Mouse (Mus musculus): ENCODE data around the gene Ccser1. TPM values are rescaled to one million over a fixed set of nuclear protein-coding genes. Genes with fewer than 3 reads are reported as not detected.

Ccser1 gene
- polyA plus RNA-seq, 1 experiment from 2014 or later, result 0.50 TPM

DNA sequence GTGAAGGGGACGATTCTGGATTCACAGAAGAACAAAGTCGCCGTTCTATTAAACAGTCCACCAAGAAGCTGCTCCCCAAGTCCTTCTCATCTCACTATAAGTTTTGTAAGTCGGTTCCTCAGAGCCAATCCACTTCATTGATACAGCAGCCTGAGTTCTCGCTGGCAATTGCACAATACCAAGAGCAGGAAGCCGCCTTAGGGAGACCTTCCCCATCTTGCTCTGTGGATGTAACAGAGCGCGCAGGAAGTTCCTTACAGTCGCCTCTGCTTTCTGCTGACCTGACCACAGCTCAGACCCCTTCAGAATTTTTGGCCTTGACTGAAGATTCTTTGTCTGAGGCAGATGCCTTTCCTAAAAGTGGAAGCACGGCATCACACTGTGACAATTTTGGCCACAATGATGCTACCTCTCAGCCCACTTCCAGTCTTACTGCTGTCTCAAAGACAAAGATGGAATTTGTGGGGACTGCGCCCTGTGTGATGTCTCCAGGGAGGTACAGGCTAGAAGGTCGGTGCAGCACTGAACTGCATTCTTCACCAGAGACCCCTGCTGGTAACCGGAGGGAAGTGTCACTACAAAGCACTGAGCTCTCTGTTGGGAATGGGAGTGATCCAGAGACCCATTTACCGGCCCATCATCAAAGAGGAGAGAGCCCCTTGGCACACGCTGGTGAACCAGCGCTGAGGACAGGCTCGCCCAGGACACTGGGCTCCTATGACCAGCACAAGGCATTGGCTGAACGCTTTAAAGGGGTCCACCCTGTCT is 131.4 kb downstream of the Ccser1 start:
- Histone ChIP-seq H3K27ac (no peak overlapping the region), H3K4me3 (no peak overlapping the region), H3K36me3 (no peaks in the 10 kb centered on the region), H3K4me1 (no peaks in the 10 kb centered on the region), H3K4me2 (no peak overlapping the region), H3K9ac (no peak overlapping the region), H3K9me3 (replicated peaks) (no peaks in the 10 kb centered on the region), H3K27me3 (replicated peaks) (no peaks in the 10 kb centered on the region)
- ATAC-seq, result no peak
- 61% methylated on average over 18 of the region's 18 CpGs for WGBS (ENCODE audit: insufficient replicate concordance)

DNA sequence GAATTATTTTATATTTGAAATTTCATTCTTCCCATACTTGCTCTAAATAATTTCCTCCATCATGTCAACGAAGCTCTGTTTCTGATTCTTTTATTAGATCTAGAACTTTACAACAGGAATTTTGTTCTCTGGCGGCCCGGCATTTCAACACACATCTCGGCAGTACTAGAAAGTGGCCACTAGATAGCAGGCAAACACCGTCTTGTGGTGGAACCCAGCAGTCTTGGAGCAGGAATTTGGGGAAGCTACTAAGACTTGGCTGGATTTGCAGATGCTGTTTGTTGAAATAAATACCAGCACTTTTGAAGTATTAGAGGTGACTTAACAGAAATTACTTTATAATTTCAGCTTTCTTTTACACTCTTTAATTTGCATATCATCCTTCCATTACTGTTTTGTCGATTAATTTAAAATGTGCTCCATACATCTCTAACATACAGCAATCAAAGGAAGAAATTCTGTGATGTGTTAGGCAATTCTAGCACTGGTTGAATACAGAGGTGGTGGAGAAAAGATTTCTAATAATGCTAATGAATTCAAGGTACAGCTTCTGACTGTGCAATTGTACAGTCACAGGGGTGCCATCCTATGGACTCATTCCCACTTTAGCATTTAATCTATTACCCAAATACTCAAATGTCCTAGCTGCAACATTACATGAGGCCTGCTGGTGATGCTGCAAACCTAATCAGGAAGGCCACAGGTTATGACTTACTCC is 135.9 kb downstream of the Ccser1 start:
- H3K36me3 ChIP-seq, result no peaks in the 10 kb centered on the region
- H3K9me3 ChIP-seq (replicated peaks), result no peaks in the 10 kb centered on the region
- no peak overlapping the region for H3K9ac ChIP-seq
- H3K27me3 ChIP-seq (replicated peaks), result no peaks in the 10 kb centered on the region
- no peak overlapping the region for H3K4me2 ChIP-seq
- no peak overlapping the region for H3K27ac ChIP-seq
- H3K4me3 ChIP-seq, result no peak overlapping the region
- 21% methylated on average over 6 of the region's 6 CpGs for WGBS (ENCODE audit: insufficient replicate concordance)
- ATAC-seq, result no peak
- H3K4me1 ChIP-seq, result no peaks in the 10 kb centered on the region

DNA sequence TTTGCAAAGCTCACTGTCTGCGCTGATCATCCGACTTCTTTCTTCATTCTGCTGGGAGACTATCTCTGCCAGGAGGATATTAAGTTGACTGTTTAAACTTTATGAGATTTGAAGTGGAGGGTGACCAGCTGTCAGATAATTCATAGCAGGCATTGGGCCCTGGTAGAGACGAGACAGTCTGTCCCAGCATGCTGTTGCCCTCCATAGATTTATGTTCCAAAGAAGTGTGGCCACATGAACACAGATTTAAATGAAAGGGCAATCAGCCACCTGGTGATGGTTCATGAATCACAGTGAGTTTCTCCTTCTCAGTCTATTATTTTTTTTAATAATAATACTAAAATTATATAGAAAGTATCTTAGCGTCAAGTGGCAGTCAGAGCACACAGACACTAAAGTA is 140.7 kb downstream of the Ccser1 start:
- Histone ChIP-seq H3K9ac (no peak overlapping the region), H3K4me3 (no peak overlapping the region), H3K4me2 (no peak overlapping the region), H3K9me3 (replicated peaks) (no peaks in the 10 kb centered on the region), H3K36me3 (no peaks in the 10 kb centered on the region), H3K27ac (no peak overlapping the region), H3K4me1 (no peaks in the 10 kb centered on the region), H3K27me3 (replicated peaks) (no peaks in the 10 kb centered on the region)
- WGBS (ENCODE audit: insufficient replicate concordance), result 64% methylated on average over 4 of the region's 4 CpGs
- ATAC-seq, result no peak

DNA sequence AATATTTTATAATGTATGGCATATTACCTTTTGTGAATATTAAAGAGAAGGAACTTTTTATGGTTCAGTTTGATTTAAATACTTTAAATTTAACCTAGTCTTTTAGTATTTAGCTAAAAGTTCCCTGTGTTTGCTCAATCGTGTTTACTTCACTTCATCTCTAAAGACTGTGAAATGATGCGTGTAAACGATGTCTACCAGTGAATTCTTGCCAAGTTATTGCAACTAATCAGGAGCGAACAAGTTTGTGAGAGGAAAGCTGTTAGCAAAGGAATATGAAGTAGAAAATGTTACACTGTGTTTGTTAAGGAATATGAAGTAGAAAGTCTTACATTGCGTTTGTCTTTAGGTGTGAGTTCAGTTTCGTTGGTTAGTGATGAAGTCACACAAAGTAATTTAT is 142.2 kb downstream of the Ccser1 start:
- 73% methylated on average over 6 of the region's 6 CpGs for WGBS (ENCODE audit: insufficient replicate concordance)

DNA sequence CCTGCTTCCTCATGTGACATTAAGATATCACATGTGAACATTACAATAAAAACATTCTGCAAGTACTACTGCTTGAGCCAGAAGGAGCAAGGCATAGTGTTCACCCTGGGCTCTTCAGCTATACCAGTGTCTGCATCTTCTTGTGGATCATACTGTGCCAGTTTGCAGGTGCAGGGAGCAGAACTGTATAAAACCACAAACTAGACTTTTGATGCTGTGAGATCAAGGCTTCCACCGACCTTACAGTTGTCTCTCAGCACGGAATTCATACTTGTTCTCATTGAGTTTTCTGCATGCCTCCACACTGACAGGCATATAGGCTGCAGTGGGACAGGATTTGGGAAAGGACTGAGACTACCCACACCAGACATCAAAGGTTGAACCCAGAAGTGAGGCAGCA is 146.0 kb downstream of the Ccser1 start:
- Histone ChIP-seq H3K4me2 (no peak overlapping the region), H3K4me1 (no peaks in the 10 kb centered on the region), H3K9ac (no peak overlapping the region), H3K36me3 (no peaks in the 10 kb centered on the region), H3K4me3 (no peak overlapping the region), H3K27ac (no peak overlapping the region), H3K9me3 (replicated peaks) (no peaks in the 10 kb centered on the region), H3K27me3 (replicated peaks) (no peaks in the 10 kb centered on the region)
- WGBS (ENCODE audit: insufficient replicate concordance), result 62% methylated on average over 2 of the region's 2 CpGs
- no peak for ATAC-seq

More for the DNA sequence above, 142.2 kb downstream of the Ccser1 start:
- no peaks in the 10 kb centered on the region for H3K9me3 ChIP-seq (replicated peaks)
- H3K27ac ChIP-seq, result no peak overlapping the region
- no peak overlapping the region for H3K9ac ChIP-seq
- no peaks in the 10 kb centered on the region for H3K36me3 ChIP-seq
- H3K4me1 ChIP-seq, result no peaks in the 10 kb centered on the region
- no peak overlapping the region for H3K4me2 ChIP-seq
- ATAC-seq, result no peak
- H3K4me3 ChIP-seq, result no peak overlapping the region
- H3K27me3 ChIP-seq (replicated peaks), result no peaks in the 10 kb centered on the region

DNA sequence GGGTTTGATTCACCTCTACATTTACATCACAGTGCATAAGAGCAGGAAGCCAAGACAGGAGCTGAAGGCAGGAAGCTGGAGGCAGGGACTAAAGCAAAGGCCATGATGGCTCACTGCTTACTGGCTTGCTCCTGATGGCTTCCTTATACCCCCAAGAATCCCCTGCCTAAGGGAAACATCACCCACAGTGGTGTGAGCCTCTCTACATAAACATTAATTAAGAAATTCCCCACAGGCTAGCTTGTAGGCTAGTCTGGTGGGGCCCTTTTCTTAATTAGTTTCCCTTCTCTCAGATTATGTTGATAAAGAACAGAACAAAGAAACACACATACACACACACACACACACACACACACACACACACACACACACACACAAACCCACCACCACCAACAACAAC is 148.9 kb downstream of the Ccser1 start:
- Histone ChIP-seq H3K27ac (no peak overlapping the region), H3K4me2 (no peak overlapping the region), H3K4me1 (no peaks in the 10 kb centered on the region), H3K4me3 (no peak overlapping the region), H3K9me3 (replicated peaks) (no peaks in the 10 kb centered on the region), H3K27me3 (replicated peaks) (no peaks in the 10 kb centered on the region), H3K9ac (no peak overlapping the region), H3K36me3 (no peaks in the 10 kb centered on the region)
- no peak for ATAC-seq

DNA sequence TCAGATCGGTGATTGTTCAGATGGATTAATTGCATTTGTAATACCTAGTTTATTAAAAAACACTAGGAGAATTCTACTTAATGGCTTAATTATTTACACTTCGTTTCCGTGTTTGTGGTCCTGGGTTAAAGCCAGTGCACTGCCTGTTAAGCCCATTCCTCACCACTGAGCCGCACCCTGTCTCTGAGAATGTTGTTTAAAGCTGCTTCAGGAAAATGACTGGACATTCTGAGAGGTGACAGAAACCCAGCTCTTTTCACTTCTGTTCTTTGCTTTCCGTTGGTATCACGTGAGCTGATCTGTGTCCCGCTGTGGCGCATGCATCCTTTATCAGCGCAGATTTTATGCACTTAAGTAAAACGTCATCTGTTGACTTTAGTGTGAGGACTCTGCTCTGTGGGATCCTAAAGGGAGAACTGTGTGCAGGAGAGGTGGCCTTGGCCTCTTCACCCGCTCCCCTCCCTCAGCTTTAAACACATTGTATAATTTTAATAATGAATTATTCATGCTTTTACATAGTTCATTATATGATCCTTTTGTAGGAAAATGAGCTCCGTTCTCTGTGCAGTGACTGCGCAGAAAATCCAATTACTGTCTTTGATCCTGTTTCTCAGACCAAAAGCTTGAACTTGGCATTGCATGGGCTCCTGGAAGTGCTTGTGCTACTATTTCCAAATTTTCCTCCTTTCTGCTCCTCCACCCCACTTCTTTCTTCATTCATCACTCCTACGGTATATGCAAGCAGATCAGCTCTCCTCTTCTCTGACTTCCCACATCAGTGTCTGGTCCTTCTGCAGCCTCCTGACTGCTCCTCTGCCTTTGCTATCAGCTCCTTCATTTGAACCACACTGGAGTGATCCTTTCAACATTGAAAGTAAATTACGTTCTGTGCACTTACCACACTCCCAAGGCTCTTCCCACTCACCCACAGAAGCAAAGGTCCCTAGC is 149.7 kb downstream of the Ccser1 start:
- no peaks in the 10 kb centered on the region for H3K4me1 ChIP-seq
- H3K27me3 ChIP-seq (replicated peaks), result no peaks in the 10 kb centered on the region
- no peak overlapping the region for H3K9ac ChIP-seq
- H3K4me3 ChIP-seq, result no peak overlapping the region
- no peaks in the 10 kb centered on the region for H3K36me3 ChIP-seq
- no peak overlapping the region for H3K27ac ChIP-seq
- WGBS (ENCODE audit: insufficient replicate concordance), result 71% methylated on average over 15 of the region's 15 CpGs
- ATAC-seq, result no peak
- H3K9me3 ChIP-seq (replicated peaks), result no peaks in the 10 kb centered on the region
- H3K4me2 ChIP-seq, result no peak overlapping the region

DNA sequence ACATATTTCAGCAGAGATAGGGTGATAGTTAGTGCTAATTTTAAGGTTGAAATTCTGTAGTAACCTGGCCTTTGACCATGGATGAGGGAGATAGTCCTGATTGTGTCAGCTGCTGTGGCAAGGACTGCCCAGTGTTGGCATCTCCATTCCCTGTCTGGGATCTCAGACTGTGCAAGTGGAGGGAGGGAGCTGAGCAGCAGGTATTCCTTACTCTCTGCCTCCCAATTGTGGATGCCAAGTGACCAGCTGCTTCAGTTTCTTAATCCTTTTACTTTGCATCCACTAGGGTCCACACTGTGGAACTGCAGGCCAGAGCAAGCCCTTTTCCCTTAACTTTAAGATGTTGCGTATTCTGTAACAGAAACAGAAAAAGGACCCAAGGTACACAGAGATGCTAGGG is 154.3 kb downstream of the Ccser1 start:
- WGBS (ENCODE audit: insufficient replicate concordance), result 89% methylated on average over 1 of the region's 1 CpGs
- ATAC-seq, result no peak
- H3K4me1 ChIP-seq, result no peaks in the 10 kb centered on the region
- no peak overlapping the region for H3K9ac ChIP-seq
- H3K4me2 ChIP-seq, result no peak overlapping the region
- no peak overlapping the region for H3K4me3 ChIP-seq
- H3K27me3 ChIP-seq (replicated peaks), result no peaks in the 10 kb centered on the region
- no peaks in the 10 kb centered on the region for H3K9me3 ChIP-seq (replicated peaks)
- no peak overlapping the region for H3K27ac ChIP-seq
- no peaks in the 10 kb centered on the region for H3K36me3 ChIP-seq

DNA sequence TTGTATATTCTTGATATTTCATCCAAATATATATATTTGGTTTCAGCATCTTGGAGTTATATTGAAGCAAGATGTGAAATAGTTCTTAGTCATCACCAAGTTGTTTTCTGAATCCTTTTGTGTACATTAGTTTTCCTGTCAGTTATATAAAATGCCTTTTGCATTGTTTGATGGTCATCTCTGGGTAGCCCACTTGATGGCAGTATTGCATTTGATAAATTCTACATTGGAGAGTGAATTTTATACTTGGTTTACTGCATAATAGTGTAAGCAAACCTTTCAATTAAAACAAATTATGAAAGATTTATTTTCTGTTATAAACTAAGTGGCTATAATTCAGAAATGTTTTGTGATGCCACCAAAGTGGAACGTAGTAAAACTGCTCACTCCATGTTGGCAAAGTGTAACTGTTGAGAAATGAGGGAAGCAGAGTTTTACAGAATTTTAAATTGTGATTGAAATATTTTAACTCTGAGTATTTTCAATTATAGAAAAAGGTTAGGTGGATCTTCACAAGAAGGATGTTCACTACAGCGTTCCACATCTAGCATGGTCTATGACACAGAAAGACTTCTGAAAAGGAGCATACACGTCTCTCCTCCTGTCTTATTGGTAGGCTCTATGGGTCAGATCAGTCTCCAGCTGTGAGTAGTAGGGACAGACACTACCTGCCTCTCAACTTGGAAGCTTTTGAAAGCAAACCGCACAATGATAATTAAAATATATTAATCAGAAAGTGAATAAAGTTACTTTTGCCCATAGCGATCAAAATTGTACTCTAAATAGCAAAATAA is 167.1 kb downstream of the Ccser1 start:
- H3K4me2 ChIP-seq, result no peak overlapping the region
- H3K4me3 ChIP-seq, result no peak overlapping the region
- ATAC-seq, result no peak
- H3K36me3 ChIP-seq, result no peaks in the 10 kb centered on the region
- no peaks in the 10 kb centered on the region for H3K27me3 ChIP-seq (replicated peaks)
- 62% methylated on average over 5 of the region's 5 CpGs for WGBS (ENCODE audit: insufficient replicate concordance)
- H3K9ac ChIP-seq, result no peak overlapping the region
- no peaks in the 10 kb centered on the region for H3K9me3 ChIP-seq (replicated peaks)
- H3K27ac ChIP-seq, result no peak overlapping the region
- H3K4me1 ChIP-seq, result no peaks in the 10 kb centered on the region

DNA sequence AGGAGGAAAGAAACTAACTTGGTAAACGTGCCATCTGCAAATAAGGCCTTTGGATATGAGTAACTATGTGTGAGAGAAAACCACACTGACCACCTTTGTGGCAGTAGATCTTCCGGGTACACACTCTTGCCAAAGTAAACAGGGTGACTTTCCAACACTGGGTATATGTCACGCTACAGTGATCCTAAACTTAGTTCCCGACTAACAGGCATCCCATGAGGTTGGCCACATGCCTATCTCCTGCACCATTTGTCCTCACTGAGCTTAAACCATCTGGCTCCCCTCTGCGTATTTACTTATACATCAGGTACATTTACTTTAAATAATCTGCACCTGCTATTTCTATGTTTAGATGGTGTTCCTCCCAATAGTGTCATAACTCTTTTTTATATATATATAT is 183.6 kb downstream of the Ccser1 start:
- H3K27ac ChIP-seq, result no peak overlapping the region
- H3K4me1 ChIP-seq, result no peaks in the 10 kb centered on the region
- H3K9ac ChIP-seq, result no peak overlapping the region
- ATAC-seq, result no peak
- H3K9me3 ChIP-seq (replicated peaks), result no peaks in the 10 kb centered on the region
- no peak overlapping the region for H3K4me2 ChIP-seq
- no peaks in the 10 kb centered on the region for H3K27me3 ChIP-seq (replicated peaks)
- no peak overlapping the region for H3K4me3 ChIP-seq
- WGBS (ENCODE audit: insufficient replicate concordance), result 64% methylated on average over 5 of the region's 5 CpGs
- no peaks in the 10 kb centered on the region for H3K36me3 ChIP-seq

DNA sequence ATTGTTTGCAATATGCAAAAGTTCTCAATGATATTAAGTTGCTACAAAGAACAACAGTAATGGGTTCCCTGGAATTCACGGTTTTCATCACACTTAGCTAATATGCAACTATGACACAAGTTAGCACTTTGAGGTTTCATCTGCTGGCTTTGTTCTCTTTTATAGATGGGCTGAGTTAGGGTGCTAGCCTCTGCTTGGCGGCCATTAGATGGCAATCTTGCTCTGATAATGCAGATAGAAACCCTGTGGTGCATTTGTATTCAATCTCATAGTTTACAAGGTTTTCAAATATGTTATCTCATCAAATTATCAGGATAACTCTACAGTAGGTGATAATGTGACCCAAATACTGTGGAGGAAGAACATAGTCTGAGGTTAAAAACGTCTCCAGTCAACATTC is 202.4 kb downstream of the Ccser1 start:
- no peak overlapping the region for H3K9ac ChIP-seq
- no peaks in the 10 kb centered on the region for H3K36me3 ChIP-seq
- H3K27ac ChIP-seq, result no peak overlapping the region
- H3K4me3 ChIP-seq, result no peak overlapping the region
- H3K27me3 ChIP-seq (replicated peaks), result no peaks in the 10 kb centered on the region
- 17% methylated on average over 3 of the region's 3 CpGs for WGBS (ENCODE audit: insufficient replicate concordance)
- no peaks in the 10 kb centered on the region for H3K9me3 ChIP-seq (replicated peaks)
- no peak for ATAC-seq
- H3K4me2 ChIP-seq, result no peak overlapping the region
- no peaks in the 10 kb centered on the region for H3K4me1 ChIP-seq
